Comparison of ENCODE assay signal across 9 mouse cellular contexts in genomic region chr14:23400777-23401469, GRCm38 (mm10).
A peak's percentile ranks its signal among the peaks of the same experiment; 100 is the strongest.
DNase-seq lines count a peak whose midpoint lies in the region; ATAC-seq lines count a peak whose summit lies in the region.
"Had no signal": no experiment of that assay in that cellular context is flagged by ENCODE, and none has a peak within 500 bp of the region (broad histone marks: within the 10 kb centered on the region; RNA-seq: fewer than 3 reads in every experiment).

No protein-coding gene starts in this region.

- WGBS in embryonic facial prominence, embryonic 12.5 days: 15% methylated on average over 6 of the region's 6 CpGs
- 25% methylated on average over 6 of the region's 6 CpGs for WGBS in hindbrain, embryonic 10.5 days
- 10% methylated on average over 6 of the region's 6 CpGs for WGBS in stomach, embryonic 14.5 days

- H3K9me3 ChIP-seq in embryonic facial prominence, embryonic 12.5 days: no peaks in the 10 kb centered on the region
- H3K9me3 ChIP-seq in hindbrain, embryonic 10.5 days: no peaks in the 10 kb centered on the region
- no peaks in the 10 kb centered on the region for H3K9me3 ChIP-seq in stomach, embryonic 14.5 days (ENCODE audit: control insufficient read depth, low read depth, low read length)

- H3K4me2 ChIP-seq in embryonic facial prominence, embryonic 12.5 days (replicated peaks): no peak overlapping the region
- no peak overlapping the region for H3K4me2 ChIP-seq in stomach, embryonic 14.5 days (replicated peaks; ENCODE audit: low read depth, low read length)

- DNase-seq in cerebellum, adult 11-12 months: no peak
- DNase-seq in adrenal gland, adult 2 months: peak; percentile 54
- peak; percentile 56 for DNase-seq in hindbrain, embryonic 10.5 days (ENCODE audit: low spot score)
- peak; percentile 70 for DNase-seq in layer of hippocampus, adult 11-12 months (ENCODE audit: low spot score)
- peak; percentile 41 for DNase-seq in lung, postnatal 25 days (ENCODE audit: low spot score)

- H3K4me3 ChIP-seq in embryonic facial prominence, embryonic 12.5 days: no peak overlapping the region
- no peak overlapping the region for H3K4me3 ChIP-seq in hindbrain, embryonic 10.5 days
- H3K4me3 ChIP-seq in stomach, embryonic 14.5 days (ENCODE audit: low read depth, low read length): no peak overlapping the region

- ATAC-seq in cerebellum, adult (ENCODE audit: insufficient number of reproducible peaks, low FRiP score, low TSS enrichment): 0 out of 2 replicates have a peak, but pooled peaks have one; percentile 56
- ATAC-seq in embryonic facial prominence, embryonic 12.5 days (ENCODE audit: insufficient number of reproducible peaks, insufficient read depth, low FRiP score, low TSS enrichment): peak; percentile 75; the same call in 1 of the 2 replicates
- peak; percentile 75; the same call in 1 of the 2 replicates for ATAC-seq in stomach, embryonic 14.5 days (ENCODE audit: insufficient number of reproducible peaks, insufficient read depth, low FRiP score, low read depth)

- peaks cover 8% of the 10 kb centered on the region for H3K4me1 ChIP-seq in embryonic facial prominence, embryonic 12.5 days
- peaks cover 20% of the 10 kb centered on the region for H3K4me1 ChIP-seq in hindbrain, embryonic 10.5 days (replicated peaks)
- 0 out of 2 replicates have a peak, but pooled peaks cover 3% of the 10 kb centered on the region for H3K4me1 ChIP-seq in stomach, embryonic 14.5 days (ENCODE audit: control insufficient read depth, insufficient read depth, low read length)

- H3K27ac ChIP-seq in embryonic facial prominence, embryonic 12.5 days: no peak overlapping the region
- peak overlapping the region; percentile 70 for H3K27ac ChIP-seq in hindbrain, embryonic 10.5 days
- H3K27ac ChIP-seq in stomach, embryonic 14.5 days (ENCODE audit: low read length): no peak overlapping the region; the same call in 1 of the 2 replicates

- no peaks in the 10 kb centered on the region for H3K27me3 ChIP-seq in embryonic facial prominence, embryonic 12.5 days
- peaks cover 12% of the 10 kb centered on the region for H3K27me3 ChIP-seq in hindbrain, embryonic 10.5 days (ENCODE audit: insufficient read depth, poor library complexity, severe bottlenecking)
- H3K27me3 ChIP-seq in stomach, embryonic 14.5 days (ENCODE audit: control insufficient read depth, insufficient read depth, low read length): no peaks in the 10 kb centered on the region

- no peaks in the 10 kb centered on the region for H3K36me3 ChIP-seq in embryonic facial prominence, embryonic 12.5 days
- H3K36me3 ChIP-seq in hindbrain, embryonic 10.5 days: no peaks in the 10 kb centered on the region
- no peaks in the 10 kb centered on the region for H3K36me3 ChIP-seq in stomach, embryonic 14.5 days (ENCODE audit: control insufficient read depth, insufficient read depth, low read length)
- H3K36me3 ChIP-seq: G1E had no signal

- H3K9ac ChIP-seq in embryonic facial prominence, embryonic 12.5 days: no peak overlapping the region
- no peak overlapping the region for H3K9ac ChIP-seq in stomach, embryonic 14.5 days (replicated peaks; ENCODE audit: low read depth, low read length)
